25 mouse cellular contexts compared by ENCODE assay signal in genomic region chrX:20406909-20407308, GRCm38 (mm10). TPM values are rescaled to one million over a fixed set of nuclear protein-coding genes. Genes with fewer than 3 reads are reported as not detected.
DNase-seq lines count a peak whose midpoint lies in the region; ATAC-seq and TF ChIP-seq lines count a peak whose summit lies in the region.
"Had no signal": no experiment of that assay in that cellular context is flagged by ENCODE, and none has a peak within 500 bp of the region (broad histone marks: within the 10 kb centered on the region; RNA-seq: fewer than 3 reads in every experiment).

No protein-coding gene starts in this region.

- WGBS in liver, embryonic 12.5 days (ENCODE audit: insufficient replicate concordance): 78% methylated on average over 2 of the region's 2 CpGs
- WGBS in stomach, postnatal 0 days: 81% methylated on average over 2 of the region's 2 CpGs
- 98% methylated on average over 2 of the region's 2 CpGs for WGBS in midbrain, embryonic 15.5 days

- H3K4me1 ChIP-seq in liver, embryonic 12.5 days: peaks cover 2% of the 10 kb centered on the region
- H3K4me1 ChIP-seq in stomach, postnatal 0 days (replicated peaks; ENCODE audit: control insufficient read depth, insufficient read depth): no peaks in the 10 kb centered on the region
- no peaks in the 10 kb centered on the region for H3K4me1 ChIP-seq in midbrain, embryonic 15.5 days
- H3K4me1 ChIP-seq: embryonic facial prominence, embryonic 13.5 days; embryonic facial prominence, embryonic 15.5 days; forebrain, embryonic 10.5 days; forebrain, embryonic 12.5 days had no signal

- no peaks in the 10 kb centered on the region for H3K36me3 ChIP-seq in liver, embryonic 12.5 days
- no peaks in the 10 kb centered on the region for H3K36me3 ChIP-seq in stomach, postnatal 0 days (ENCODE audit: control insufficient read depth, insufficient read depth, low read length)
- no peaks in the 10 kb centered on the region for H3K36me3 ChIP-seq in midbrain, embryonic 15.5 days (replicated peaks)
- H3K36me3 ChIP-seq: embryonic facial prominence, embryonic 13.5 days; embryonic facial prominence, embryonic 15.5 days; forebrain, embryonic 10.5 days; forebrain, embryonic 12.5 days had no signal

- DNase-seq in liver (no peak), 3T3-L1 (ENCODE audit: low read depth, low spot score) (peak; percentile 16), 416B (ENCODE audit: low read depth) (peak; percentile 22)
- DNase-seq in stomach, postnatal 0 days (ENCODE audit: low spot score): no peak
- DNase-seq in layer of hippocampus, postnatal 25 days (ENCODE audit: extremely low spot score in 1 of 2, low spot score in 1 of 2): no peak
- DNase-seq: adrenal gland, adult 8-10 months; adrenal gland, postnatal 14 days; adrenal gland, postnatal 36 days; cerebellum, adult 11-12 months; cerebellum, adult 2 months; cerebellum, adult 9-10 months; cerebellum, postnatal 10 days; cerebellum, postnatal 25 days; embryo, embryonic 11 days had no signal

- ATAC-seq in liver, embryonic 12.5 days: peak; percentile 44; the same call in 1 of the 2 replicates
- 0 out of 2 replicates have a peak, but pooled peaks have one; percentile 42 for ATAC-seq in stomach, postnatal 0 days (ENCODE audit: low FRiP score, low TSS enrichment)
- ATAC-seq in midbrain, embryonic 15.5 days (replicated peaks): no peak
- ATAC-seq: activated CD4-positive, CD25-positive, alpha-beta regulatory T cell, adult 4 months; forebrain, embryonic 14.5 days; forebrain, embryonic 16.5 days; Patski had no signal

- H3K4me3 ChIP-seq in liver, embryonic 12.5 days: no peak overlapping the region
- H3K4me3 ChIP-seq in stomach, postnatal 0 days (ENCODE audit: low read depth, low read length): no peak overlapping the region
- H3K4me3 ChIP-seq in midbrain, embryonic 15.5 days: no peak overlapping the region
- H3K4me3 ChIP-seq: embryonic facial prominence, embryonic 13.5 days; embryonic facial prominence, embryonic 15.5 days; erythroblast, embryonic 14.5 days; forebrain, embryonic 10.5 days; forebrain, embryonic 12.5 days had no signal

- no peak for TF ChIP-seq EP300 in stomach, postnatal 0 days (optimal IDR thresholded peaks at IDR 0.05)

- no peak overlapping the region for H3K4me2 ChIP-seq in liver, embryonic 12.5 days
- no peak overlapping the region for H3K4me2 ChIP-seq in stomach, postnatal 0 days (replicated peaks; ENCODE audit: low read depth)
- H3K4me2 ChIP-seq in midbrain, embryonic 15.5 days: no peak overlapping the region
- H3K4me2 ChIP-seq: embryonic facial prominence, embryonic 13.5 days; embryonic facial prominence, embryonic 15.5 days; forebrain, embryonic 12.5 days had no signal

- H3K9me3 ChIP-seq in liver, embryonic 12.5 days (replicated peaks): no peaks in the 10 kb centered on the region
- no peaks in the 10 kb centered on the region for H3K9me3 ChIP-seq in stomach, postnatal 0 days (ENCODE audit: control insufficient read depth, low read length)
- H3K9me3 ChIP-seq in midbrain, embryonic 15.5 days: no peaks in the 10 kb centered on the region
- H3K9me3 ChIP-seq: embryonic facial prominence, embryonic 13.5 days; embryonic facial prominence, embryonic 15.5 days; forebrain, embryonic 10.5 days; forebrain, embryonic 12.5 days had no signal

- H3K27me3 ChIP-seq in liver, embryonic 12.5 days (replicated peaks): no peaks in the 10 kb centered on the region
- H3K27me3 ChIP-seq in stomach, postnatal 0 days (ENCODE audit: control insufficient read depth, insufficient read depth, low read length): no peaks in the 10 kb centered on the region
- no peaks in the 10 kb centered on the region for H3K27me3 ChIP-seq in midbrain, embryonic 15.5 days (replicated peaks)
- H3K27me3 ChIP-seq: embryonic facial prominence, embryonic 13.5 days; embryonic facial prominence, embryonic 15.5 days; forebrain, embryonic 12.5 days had no signal

- H3K9ac ChIP-seq in liver, embryonic 12.5 days: no peak overlapping the region
- H3K9ac ChIP-seq in stomach, postnatal 0 days (ENCODE audit: low read length): no peak overlapping the region
- no peak overlapping the region for H3K9ac ChIP-seq in midbrain, embryonic 15.5 days
- H3K9ac ChIP-seq: embryonic facial prominence, embryonic 13.5 days; embryonic facial prominence, embryonic 15.5 days; forebrain, embryonic 12.5 days had no signal

- no peak overlapping the region for H3K27ac ChIP-seq in liver, embryonic 12.5 days
- no peak overlapping the region for H3K27ac ChIP-seq in stomach, postnatal 0 days (replicated peaks)
- no peak overlapping the region for H3K27ac ChIP-seq in midbrain, embryonic 15.5 days
- H3K27ac ChIP-seq: embryonic facial prominence, embryonic 13.5 days; embryonic facial prominence, embryonic 15.5 days; forebrain, embryonic 10.5 days; forebrain, embryonic 12.5 days had no signal

- TF ChIP-seq CTCF in stomach, postnatal 0 days (IDR thresholded peaks at IDR 0.05; ENCODE audit: low read depth): no peak

RNA-seq across cellular contexts. Expression of gene Jade3, which starts 18.6 kb away (rescaled TPM):
- polyA plus RNA-seq in liver, embryonic 12.5 days (2016; fragmentation: Nextera tagmentation; extraction: Ambion mirVana): 11.3 and 11.8 TPM in 2 replicates
- 3.2 and 3.4 TPM in 2 replicates for polyA plus RNA-seq in stomach, postnatal 0 days (2015; fragmentation: Nextera tagmentation; extraction: Ambion mirVana)
- 1 to 10 TPM; 6.6 to 6.9 TPM for total RNA-seq in layer of hippocampus, postnatal 25 days (2021)
- polyA plus RNA-seq in midbrain, embryonic 15.5 days (2015; fragmentation: Nextera tagmentation; extraction: Ambion mirVana): 5.5 and 6.1 TPM in 2 replicates

RNA-seq across cellular contexts. Expression of gene Rp2, which starts 42.6 kb away (rescaled TPM):
- 13.2 TPM in 2 replicates for polyA plus RNA-seq in liver, embryonic 12.5 days (2016; fragmentation: Nextera tagmentation; extraction: Ambion mirVana)
- 10.2 and 10.4 TPM in 2 replicates for polyA plus RNA-seq in stomach, postnatal 0 days (2015; fragmentation: Nextera tagmentation; extraction: Ambion mirVana)
- 10 to 100 TPM; 16.3 to 17.3 TPM for total RNA-seq in layer of hippocampus, postnatal 25 days (2021)
- 13.0 and 14.9 TPM in 2 replicates for polyA plus RNA-seq in midbrain, embryonic 15.5 days (2015; fragmentation: Nextera tagmentation; extraction: Ambion mirVana)

Comparison
In these comparisons a context has a peak if more than half of its experiments do, and no peak if none do; other contexts are left out.
1. DNase-seq: peak in 3T3-L1 (single experiment) and 416B (single experiment); none in liver (single experiment), stomach, postnatal 0 days (single experiment) and layer of hippocampus, postnatal 25 days (0 of 2).